Mouse (Mus musculus): ENCODE results near the gene Kcne3.

The Kcne3 gene

DNA sequence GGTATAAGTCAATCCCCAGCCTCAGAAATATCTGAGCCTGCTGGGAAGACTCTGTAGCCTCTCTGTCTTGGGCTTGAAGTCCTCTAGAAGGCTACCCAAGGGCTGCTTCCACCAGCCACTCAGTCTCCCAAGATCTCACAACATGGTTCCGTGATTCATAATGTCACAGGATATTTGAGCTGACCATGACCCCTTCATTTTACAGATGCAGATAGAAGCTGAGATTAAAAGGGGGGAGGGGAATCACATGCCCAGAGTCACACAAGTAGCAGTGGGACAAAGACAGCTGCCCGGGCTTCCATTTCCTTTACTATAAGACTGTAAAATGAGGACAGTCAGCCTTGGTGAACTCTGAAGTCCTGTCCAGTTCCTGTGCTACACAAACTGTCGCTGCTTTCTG lies 5.3 kb downstream of the Kcne3 start:
- no peak for DNase-seq (ENCODE audit: low read depth)

GRCm38 (mm10) chr7:100182388-100182787 lies 6.1 kb downstream of the Kcne3 start:
- no peak for DNase-seq (ENCODE audit: low read depth)

GRCm38 (mm10) chr7:100187601-100188000 lies 11.3 kb downstream of the Kcne3 start:
- DNase-seq (ENCODE audit: low read depth), result peak; percentile 58

GRCm38 (mm10) chr7:100190167-100190566 lies 13.9 kb downstream of the Kcne3 start:
- no peak for DNase-seq (ENCODE audit: low read depth)

DNA sequence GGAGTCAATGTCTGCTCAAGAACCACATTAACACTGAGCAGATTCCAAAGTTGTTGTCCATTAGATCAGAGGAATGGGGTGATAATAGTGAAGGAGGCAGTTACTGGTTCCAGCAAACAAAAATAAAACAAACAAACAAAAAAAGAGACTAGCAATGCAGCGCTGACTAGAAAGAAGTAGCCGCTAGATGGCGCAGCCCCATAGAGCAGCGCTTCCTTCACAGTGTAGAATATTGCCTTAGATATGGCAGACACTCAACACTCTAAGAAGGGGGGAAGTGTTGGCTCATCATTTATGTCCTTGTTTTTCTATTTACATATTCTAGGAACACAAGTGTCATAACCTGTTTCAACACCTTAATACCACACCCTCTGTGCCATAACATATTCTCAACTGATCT lies 14.5 kb downstream of the Kcne3 start:
- peak; percentile 78 for DNase-seq (ENCODE audit: low read depth)

DNA sequence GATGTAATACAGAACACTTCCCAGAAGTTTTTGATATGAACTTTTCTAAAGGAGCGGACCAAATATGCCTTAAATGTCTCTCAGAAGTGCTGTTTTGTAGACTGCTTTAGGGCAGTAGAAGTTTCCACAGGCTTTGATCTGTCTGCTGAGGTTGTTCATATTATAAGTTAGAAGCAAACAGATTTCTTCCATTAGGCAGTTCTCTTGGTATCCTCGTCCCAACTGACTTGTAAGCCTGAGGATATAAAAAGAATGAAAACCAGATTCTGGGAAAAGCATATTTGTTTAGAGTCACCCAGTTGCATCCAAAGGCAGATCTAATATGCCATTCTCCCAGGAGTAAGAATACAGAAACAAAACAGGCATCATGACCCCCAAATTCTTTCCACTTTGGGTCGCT lies 24.9 kb downstream of the Kcne3 start:
- no peak for DNase-seq (ENCODE audit: low read depth)

- DNase-seq (ENCODE audit: low read depth), result no peak
Measured at GRCm38 (mm10) chr7:100203616-100204015, 27.3 kb downstream of the Kcne3 start.

DNA sequence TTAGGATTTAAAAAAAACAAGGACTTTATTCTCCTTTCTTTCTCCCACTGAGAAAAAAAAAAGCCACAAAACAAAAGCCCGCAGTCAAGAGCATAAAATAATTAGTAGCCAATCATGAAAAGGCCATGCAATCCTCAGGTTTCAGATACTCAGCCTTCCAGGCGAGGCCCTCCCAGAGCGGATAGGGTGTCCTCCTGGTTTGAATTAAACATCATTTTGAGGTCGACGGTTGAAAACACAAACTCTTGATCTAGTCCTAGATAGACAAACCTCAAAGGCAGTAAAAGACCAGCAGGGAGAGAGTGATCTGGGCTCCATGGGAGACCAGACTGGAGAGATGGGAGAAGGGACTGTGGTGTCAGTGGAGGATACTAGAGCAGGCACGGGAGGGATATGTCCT lies 28.6 kb downstream of the Kcne3 start:
- no peak for DNase-seq (ENCODE audit: low read depth)

DNA sequence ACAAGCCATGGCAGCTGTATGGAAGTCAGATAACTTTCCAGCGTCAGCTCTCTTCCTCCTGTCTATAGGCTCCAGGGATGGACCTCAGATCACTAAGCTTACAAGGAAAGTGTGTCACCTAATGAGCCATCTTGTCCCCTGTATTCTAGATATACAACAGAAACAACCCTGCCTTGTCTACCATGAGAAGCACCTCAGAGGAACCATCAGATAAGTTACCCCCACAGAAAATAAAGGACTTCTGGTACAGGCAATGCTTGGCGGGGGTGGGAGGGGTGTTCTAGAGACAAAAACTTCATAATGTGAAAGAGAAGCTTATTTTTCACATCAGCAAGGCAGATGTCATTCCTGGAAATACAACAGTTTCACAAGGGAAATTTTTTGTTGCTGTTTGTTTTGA lies 29.8 kb downstream of the Kcne3 start:
- no peak for DNase-seq (ENCODE audit: low read depth)

GRCm38 (mm10) chr7:100207886-100208285 lies 31.6 kb downstream of the Kcne3 start:
- no peak for DNase-seq (ENCODE audit: low read depth)

DNA sequence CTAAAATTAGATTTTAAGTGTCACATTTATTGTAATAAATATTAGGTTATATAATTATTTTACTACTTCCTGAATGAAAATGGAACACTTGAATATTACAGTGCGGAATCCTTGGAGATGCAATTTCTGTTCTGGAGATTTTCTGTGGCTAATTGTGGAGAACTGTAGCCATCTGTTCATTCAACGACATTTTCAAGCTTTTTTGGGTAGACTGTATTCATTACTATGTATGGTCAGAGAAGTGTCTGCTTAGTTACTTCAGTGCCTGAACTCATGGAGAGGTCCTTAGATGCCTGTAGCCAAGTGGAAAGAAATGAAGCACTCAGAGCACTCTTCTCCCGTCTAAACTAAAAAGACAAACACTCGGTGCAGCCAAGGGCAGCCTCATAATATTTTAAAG lies 38.0 kb downstream of the Kcne3 start:
- no peak for DNase-seq (ENCODE audit: low read depth)

DNA sequence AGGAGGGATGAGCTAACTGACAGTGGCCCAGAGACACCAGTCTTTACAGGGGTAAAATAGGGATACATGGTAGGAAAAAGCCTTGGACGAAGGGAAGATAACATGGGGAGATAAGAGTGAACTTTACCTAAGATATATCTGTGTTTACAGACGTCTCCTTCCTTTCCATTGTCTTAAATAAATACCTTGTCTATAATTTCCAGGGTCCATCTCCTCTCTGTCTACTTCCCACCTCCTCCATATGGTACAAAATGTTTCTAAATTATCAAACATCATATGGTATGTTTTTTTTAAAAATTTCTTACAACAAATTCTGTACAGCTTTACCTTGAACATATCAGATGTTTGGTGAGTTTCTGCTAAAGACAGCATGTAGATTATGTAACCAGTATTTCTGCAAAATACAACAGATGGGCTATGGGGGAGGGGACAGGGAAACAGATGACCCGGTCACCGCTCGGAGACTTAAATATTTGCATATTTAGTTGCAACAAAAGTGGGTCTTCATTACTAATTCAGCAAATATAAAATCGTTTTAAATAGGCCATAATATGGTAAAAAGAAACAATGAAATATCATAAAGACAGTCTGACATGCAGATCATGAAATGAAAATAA lies 38.9 kb downstream of the Kcne3 start:
- no peak for DNase-seq (ENCODE audit: low read depth)

GRCm38 (mm10) chr7:100215976-100216375 lies 39.7 kb downstream of the Kcne3 start:
- DNase-seq (ENCODE audit: low read depth), result no peak

DNA sequence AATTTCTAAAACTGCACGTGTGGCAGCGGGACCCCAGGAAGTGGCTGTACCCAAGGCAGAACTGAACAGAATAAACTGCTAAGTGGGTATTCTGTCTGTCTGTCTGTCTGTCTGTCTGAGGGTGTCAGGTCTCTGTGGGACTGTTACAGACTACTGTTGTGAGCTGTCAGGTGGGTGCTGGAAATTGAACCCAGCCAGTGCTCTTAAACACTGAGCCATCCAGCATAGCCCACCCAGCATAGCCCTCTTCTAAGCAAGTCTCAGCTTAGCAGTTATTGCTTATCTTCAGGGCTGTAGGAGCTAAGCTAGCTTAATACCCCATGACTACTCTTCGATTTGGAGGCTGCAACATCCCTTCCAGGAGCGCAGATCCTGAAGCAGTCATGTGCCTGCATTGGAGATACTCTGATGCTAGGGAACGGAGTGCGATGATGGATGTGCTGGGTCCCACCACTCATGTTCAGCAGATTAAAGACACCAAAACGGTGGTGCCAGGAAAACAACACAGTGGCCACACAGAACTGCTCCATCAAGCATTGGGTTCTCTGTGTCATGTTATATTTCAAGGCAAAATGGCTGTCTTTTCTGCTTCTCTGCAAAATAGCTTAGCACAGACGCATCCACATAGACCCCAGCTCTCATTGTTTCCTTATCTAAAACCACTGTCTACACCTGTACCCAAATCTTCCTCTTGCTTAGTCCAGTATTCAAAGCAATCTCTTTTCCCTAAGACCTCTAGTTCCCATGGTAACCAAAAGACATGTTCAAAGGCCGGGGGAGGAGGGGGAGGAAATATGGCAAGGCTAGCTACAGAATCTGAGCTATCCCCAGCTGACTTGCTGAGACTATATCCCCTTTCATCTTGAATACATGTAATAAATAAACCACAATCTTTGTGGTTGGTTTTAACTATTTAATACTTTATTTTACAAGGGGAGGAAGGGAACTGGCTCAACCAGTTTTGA lies 40.6 kb downstream of the Kcne3 start:
- no peak for DNase-seq (ENCODE audit: low read depth)

- DNase-seq (ENCODE audit: low read depth), result peak; percentile 95
Measured at GRCm38 (mm10) chr7:100227158-100227875, 51.0 kb downstream of the Kcne3 start, which contains the start of gene Pgm2l1. TSS of gene Pgm2l1 (plus strand) at chr7:100227394.

DNA sequence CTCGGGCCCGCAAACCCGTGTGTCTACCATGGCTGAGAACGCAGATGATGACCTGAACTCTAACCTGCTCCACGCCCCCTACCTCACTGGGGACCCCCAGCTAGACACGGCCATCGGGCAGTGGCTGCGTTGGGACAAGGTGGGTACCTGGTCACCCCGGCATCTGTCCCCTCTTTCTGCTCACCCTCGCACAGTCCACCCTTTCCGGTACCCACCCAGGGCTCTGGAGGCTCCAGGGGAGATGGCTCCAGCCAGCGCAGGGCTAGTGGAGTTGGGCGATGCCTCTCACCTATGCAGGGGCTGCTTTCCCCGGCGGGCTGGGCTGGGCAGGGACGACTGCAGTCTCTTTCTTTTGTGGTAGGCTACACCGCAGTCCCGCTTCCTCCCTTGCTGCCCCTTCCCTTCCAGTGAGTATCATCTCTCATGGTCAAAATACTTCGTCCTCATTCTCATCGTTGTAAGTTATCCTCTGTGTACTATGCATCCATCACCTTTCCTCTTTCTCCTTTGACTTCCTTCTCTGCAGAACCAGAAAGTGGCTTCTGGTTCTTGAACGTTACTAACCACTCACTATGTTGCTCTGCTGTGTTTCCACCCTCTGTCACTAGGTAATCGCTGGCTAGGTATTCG lies 51.7 kb downstream of the Kcne3 start:
- DNase-seq (ENCODE audit: low read depth), result peak; percentile 52

DNA sequence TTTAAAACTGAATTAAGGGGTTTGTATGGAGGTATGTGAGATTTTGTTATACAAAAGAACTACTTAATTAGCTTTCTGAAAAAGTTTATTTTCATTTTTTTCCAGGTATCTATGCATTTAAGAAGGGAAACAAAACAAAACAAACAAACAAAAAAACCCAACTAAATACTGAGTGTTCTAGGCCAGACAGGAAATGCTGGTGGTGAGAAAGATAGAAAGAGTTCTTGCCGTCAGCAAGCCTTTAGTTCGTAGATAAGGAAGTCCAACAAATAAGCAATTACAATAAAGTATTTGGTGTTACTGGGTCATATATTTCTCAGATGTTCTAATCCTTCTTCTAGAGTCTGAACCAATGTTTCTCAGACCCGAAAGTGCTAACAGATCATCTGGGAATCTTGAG lies 52.7 kb downstream of the Kcne3 start:
- DNase-seq (ENCODE audit: low read depth), result peak; percentile 31

DNA sequence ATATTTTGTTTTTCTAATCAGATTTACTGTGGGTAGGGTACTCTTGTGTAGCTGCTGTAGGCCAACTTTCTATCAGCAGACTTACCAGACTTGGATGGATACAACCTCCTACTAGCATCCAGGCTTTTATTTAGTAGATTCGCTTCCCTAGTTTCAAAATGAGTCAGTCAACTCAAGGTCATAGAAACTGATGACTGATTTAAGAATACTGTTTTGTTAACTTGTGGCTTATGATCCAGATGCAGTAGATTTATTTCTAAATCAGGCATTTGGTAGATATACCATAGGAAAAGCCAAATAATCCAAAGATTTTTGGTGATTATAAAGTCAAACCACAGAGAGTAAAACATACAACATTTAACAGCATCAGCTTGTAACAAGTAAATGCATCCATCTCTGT lies 54.3 kb downstream of the Kcne3 start:
- no peak for DNase-seq (ENCODE audit: low read depth)

DNA sequence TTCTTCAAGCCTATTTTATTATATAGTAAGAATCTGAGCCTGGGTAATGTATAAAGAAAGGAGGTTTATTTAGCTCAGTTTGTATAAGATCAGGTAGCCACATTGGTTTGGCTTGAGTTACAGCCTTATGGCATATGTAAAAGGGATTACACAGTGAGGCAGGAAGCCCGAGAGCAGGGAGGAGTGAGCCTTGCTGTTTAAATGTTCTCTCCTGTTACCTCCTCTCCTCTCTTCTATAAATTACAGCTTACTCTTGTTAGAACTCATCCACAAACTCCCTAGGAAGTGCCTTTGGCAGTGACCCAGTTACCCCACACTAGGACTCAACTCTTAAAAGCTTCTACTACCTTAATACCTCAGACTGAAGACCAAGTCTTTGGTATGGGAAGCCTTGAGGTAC lies 55.4 kb downstream of the Kcne3 start:
- no peak for DNase-seq (ENCODE audit: low read depth)

- no peak for DNase-seq (ENCODE audit: low read depth)
Measured at GRCm38 (mm10) chr7:100233681-100234080, 57.4 kb downstream of the Kcne3 start.
